Mouse (Mus musculus) G1E (cell line): ENCODE measurements around the gene Zfp518b. TPM values are rescaled to one million over a fixed set of nuclear protein-coding genes. Genes with fewer than 3 reads are reported as not detected.

Experiments
- ATAC-seq: 2 replicates; pipeline ENCODE4 v1.8.0; 2016; ENCODE audit warnings: mild to moderate bottlenecking; ENCODE audit not compliant: insufficient number of reproducible peaks, poor library complexity, low FRiP score, severe bottlenecking; ENCODE audit errors: extremely low read depth
- DNase-seq: peaks from one replicate; pipeline ENCODE4 v3.0.0; 2012; ENCODE audit warnings: low spot score
- H3K27me3 ChIP-seq: 2 replicates; pipeline ENCODE4 v1.6.1; 2012; ENCODE audit warnings: mild to moderate bottlenecking, low read length, inconsistent platforms; ENCODE audit not compliant: insufficient read depth
- H3K36me3 ChIP-seq: replicated peaks from 2 replicates; pipeline ENCODE3; 2012; ENCODE audit warnings: mild to moderate bottlenecking, inconsistent platforms
- H3K4me1 ChIP-seq: 2 replicates; pipeline ENCODE4 v1.6.1; 2012; ENCODE audit warnings: low read depth, low read length, inconsistent platforms, mixed read lengths; ENCODE audit not compliant: insufficient read depth
- H3K4me3 ChIP-seq: 2 replicates; pipeline ENCODE4 v1.5.1; 2012; ENCODE audit warnings: low read depth, mild to moderate bottlenecking, inconsistent platforms, low read length, moderate library complexity, mixed read lengths
- H3K9me3 ChIP-seq: replicated peaks from 2 replicates; pipeline ENCODE4 v1.6.1; 2012; ENCODE audit warnings: inconsistent platforms
- CTCF ChIP-seq: IDR thresholded peaks from 2 replicates; pipeline ENCODE4 v1.5.1; 2012; ENCODE audit warnings: low read depth, low read length, inconsistent platforms, mixed read lengths
- GATA1 ChIP-seq: IDR thresholded peaks from 2 replicates; pipeline ENCODE4 v1.6.1; 2012; ENCODE audit warnings: borderline replicate concordance, low read length, inconsistent platforms, mixed read lengths
- GATA2 ChIP-seq: IDR thresholded peaks from 2 replicates; pipeline ENCODE4 v1.6.1; 2012; ENCODE audit warnings: low read depth, low read length, inconsistent platforms, borderline replicate concordance
- POLR2AphosphoS5 ChIP-seq: IDR thresholded peaks from 2 replicates; pipeline ENCODE4 v1.6.1; 2012; ENCODE audit warnings: low read depth, low read length, inconsistent platforms; ENCODE audit not compliant: insufficient replicate concordance
- TAL1 ChIP-seq: conservative IDR thresholded peaks from 2 replicates; pipeline ENCODE4 v1.6.1; 2012; ENCODE audit warnings: low read depth, low read length, inconsistent platforms, mixed read lengths
- polyA plus RNA-seq: library from polyadenylated mRNA; stranded (reverse); fragments of >175 nt; gene quantifications from 2 replicates; pipeline ENCODE4 v1.2.3, GENCODE M21; 2012
- total RNA-seq, 2 experiments: library from RNA; stranded (forward) in 1 of 2; stranded (reverse) in 1 of 2; fragments of 200-1000 nt in 1 of 2; fragments of >200 nt in 1 of 2; fragmentation: Nextera tagmentation in 1 of 2; gene quantifications; 2 replicates each; pipeline ENCODE4 v1.2.3; 2014 to 2017

Zfp518b gene
- total and polyA plus RNA-seq, 3 experiments, result 0.16 TPM; not detected in 2

GRCm38 (mm10) chr5:38635696-38636095 is 48.9 kb downstream of the Zfp518b start:
- TF ChIP-seq GATA1, result no peak
- no peak for TF ChIP-seq GATA2
- H3K27me3 ChIP-seq, result peaks cover 3% of the 10 kb centered on the region; the same call in 1 of the 2 replicates
- no peak overlapping the region for H3K4me3 ChIP-seq
- DNase-seq, result no peak
- H3K9me3 ChIP-seq, result no peaks in the 10 kb centered on the region
- no peaks in the 10 kb centered on the region for H3K36me3 ChIP-seq
- ATAC-seq, result no peak
- H3K4me1 ChIP-seq, result peaks cover 2% of the 10 kb centered on the region; the same call in 1 of the 2 replicates

GRCm38 (mm10) chr5:38634321-38635164 is 50.1 kb downstream of the Zfp518b start:
- ATAC-seq (no peak), DNase-seq (no peak)
- no peaks in the 10 kb centered on the region for H3K36me3 ChIP-seq
- peaks cover 3% of the 10 kb centered on the region; the same call in 1 of the 2 replicates for H3K27me3 ChIP-seq
- peaks cover 2% of the 10 kb centered on the region; the same call in 1 of the 2 replicates for H3K4me1 ChIP-seq
- no peaks in the 10 kb centered on the region for H3K9me3 ChIP-seq
- no peak overlapping the region for H3K4me3 ChIP-seq
- TF ChIP-seq GATA2 (no peak), GATA1 (no peak), CTCF (no peak), POLR2AphosphoS5 (no peak)

- no peaks in the 10 kb centered on the region for H3K4me1 ChIP-seq
- no peaks in the 10 kb centered on the region for H3K9me3 ChIP-seq
- TF ChIP-seq CTCF, result peak; percentile 59
- no peak for TF ChIP-seq GATA1
- H3K4me3 ChIP-seq, result no peak overlapping the region
- peaks cover 7% of the 10 kb centered on the region; the same call in 1 of the 2 replicates for H3K27me3 ChIP-seq
- ATAC-seq (no peak), DNase-seq (peak; percentile 21)
- no peaks in the 10 kb centered on the region for H3K36me3 ChIP-seq
Observed at GRCm38 (mm10) chr5:38632463-38633449, 51.9 kb downstream of the Zfp518b start.

GRCm38 (mm10) chr5:38628023-38628422 is 56.6 kb downstream of the Zfp518b start:
- DNase-seq, result no peak
- TF ChIP-seq CTCF, result no peak
- TF ChIP-seq TAL1, result no peak
- TF ChIP-seq GATA1, result no peak
- H3K4me1 ChIP-seq, result no peaks in the 10 kb centered on the region

GRCm38 (mm10) chr5:38626883-38627282 is 57.7 kb downstream of the Zfp518b start:
- no peaks in the 10 kb centered on the region for H3K9me3 ChIP-seq
- no peak for TF ChIP-seq POLR2AphosphoS5
- no peak for TF ChIP-seq CTCF
- no peak for TF ChIP-seq GATA2
- H3K27me3 ChIP-seq, result 0 out of 2 replicates have a peak, but pooled peaks cover 4% of the 10 kb centered on the region
- H3K36me3 ChIP-seq, result no peaks in the 10 kb centered on the region
- H3K4me1 ChIP-seq, result no peaks in the 10 kb centered on the region
- no peak overlapping the region for H3K4me3 ChIP-seq
- DNase-seq (no peak), ATAC-seq (no peak)

More at GRCm38 (mm10) chr5:38628023-38628422, 56.6 kb downstream of the Zfp518b start:
- H3K36me3 ChIP-seq, result no peaks in the 10 kb centered on the region
- peaks cover 6% of the 10 kb centered on the region; the same call in 1 of the 2 replicates for H3K27me3 ChIP-seq
- ATAC-seq, result no peak
- no peaks in the 10 kb centered on the region for H3K9me3 ChIP-seq
- H3K4me3 ChIP-seq, result no peak overlapping the region

GRCm38 (mm10) chr5:38620783-38621182 is 63.8 kb downstream of the Zfp518b start:
- no peak for TF ChIP-seq GATA1
- peak; percentile 12; the same call in 1 of the 2 replicates for TF ChIP-seq CTCF
- Histone ChIP-seq H3K9me3 (no peaks in the 10 kb centered on the region), H3K36me3 (no peaks in the 10 kb centered on the region), H3K4me3 (no peak overlapping the region), H3K27me3 (no peaks in the 10 kb centered on the region; the same call in 1 of the 2 replicates), H3K4me1 (no peaks in the 10 kb centered on the region)
- DNase-seq, result no peak
- ATAC-seq, result no peak
